Mouse (Mus musculus) central nervous system, embryonic 14 days (tissue): ENCODE results near the gene Zup1. TPM values are rescaled to one million over a fixed set of nuclear protein-coding genes. Genes with fewer than 3 reads are reported as not detected.

ENCODE experiments used
- polyA plus RNA-seq: library from polyadenylated mRNA; depleted of rRNA; stranded (reverse); fragments of >200 nt; gene quantifications from 2 replicates; pipeline ENCODE4 v1.2.3, GENCODE M21; 2012; rRNA removed

Zup1 gene
- polyA plus RNA-seq = 16.4 and 17.0 TPM in 2 replicates

DNA sequence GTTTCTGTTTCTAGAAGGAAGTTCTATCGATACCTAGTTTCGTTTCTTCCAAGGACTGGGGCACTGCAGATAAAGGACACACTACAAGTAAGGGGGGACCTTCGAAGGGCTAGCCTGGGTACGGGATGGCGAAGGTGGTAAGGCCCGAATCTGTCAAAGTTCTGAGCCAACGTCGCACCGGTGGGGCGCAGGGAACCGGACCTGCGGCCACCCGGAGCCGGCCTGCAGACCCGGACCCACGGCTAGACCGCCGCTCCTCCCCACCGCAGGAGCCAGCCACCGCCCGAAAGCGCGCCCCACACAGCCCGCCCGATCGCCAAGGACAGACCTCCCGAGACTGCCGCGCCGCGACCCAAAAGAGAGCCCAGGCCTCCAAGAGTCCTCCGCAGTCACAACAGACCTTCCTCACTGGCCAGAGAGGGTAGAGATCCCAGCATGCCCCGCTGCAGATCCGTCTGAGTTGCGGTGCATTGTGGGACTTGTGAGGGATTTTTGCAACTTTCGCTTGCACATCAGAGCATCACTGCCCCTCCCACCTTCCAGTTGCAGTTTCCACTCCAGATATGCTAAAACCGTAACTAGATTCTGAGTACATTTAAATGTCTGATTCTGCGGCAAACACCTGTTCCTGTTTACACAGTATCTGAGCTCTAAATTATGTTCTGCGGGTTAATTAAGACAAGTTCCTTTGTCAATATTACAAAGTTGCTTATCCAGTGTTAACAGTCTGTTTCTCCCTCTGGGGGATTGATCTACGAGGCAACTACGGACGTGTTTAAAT is at the start of gene Zup1:
Gene Zup1 (minus strand): TSS at position 467 of the 781 bp plus-strand sequence.

DNA sequence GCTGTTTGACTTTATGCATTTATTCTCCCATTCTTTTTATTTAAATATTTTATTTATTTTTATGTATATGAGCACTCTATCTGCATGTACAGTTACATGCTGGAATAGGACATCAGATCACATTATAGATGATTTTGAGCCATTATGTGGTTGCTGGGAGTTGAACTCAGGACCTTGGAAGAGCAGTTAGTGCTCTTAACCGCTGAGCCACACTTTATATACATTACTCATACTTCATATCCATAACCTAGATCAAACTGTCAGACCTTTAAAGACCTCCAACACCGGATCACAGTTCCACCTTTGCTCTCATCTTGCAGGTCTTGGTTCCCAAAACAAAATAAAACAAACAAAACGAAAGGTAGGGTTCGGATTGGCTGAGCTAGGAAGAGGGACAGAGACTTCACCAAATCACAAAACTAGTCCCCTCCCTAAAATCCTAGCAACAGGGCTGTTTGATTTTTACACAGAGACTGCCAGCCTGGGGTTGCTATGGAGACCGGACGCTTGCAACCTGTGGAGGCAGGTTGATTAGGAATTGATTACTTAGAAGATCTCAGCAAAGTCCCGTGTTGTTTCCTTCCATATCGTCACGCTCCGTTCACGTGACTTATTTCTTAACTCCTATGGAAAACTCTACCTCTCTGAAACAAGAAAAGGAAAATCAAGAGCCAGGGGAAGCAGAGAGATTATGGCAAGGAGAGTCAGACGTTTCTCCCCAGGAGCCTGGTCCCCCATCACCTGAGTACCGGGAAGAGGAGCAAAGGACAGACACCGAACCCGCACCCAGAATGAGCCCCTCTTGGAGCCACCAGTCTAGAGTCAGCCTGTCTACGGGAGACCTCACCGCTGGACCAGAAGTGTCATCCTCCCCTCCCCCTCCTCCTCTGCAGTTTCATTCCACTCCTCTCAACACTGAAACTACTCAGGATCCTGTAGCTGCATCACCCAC is 46.3 kb downstream of the Zup1 start, which contains the start of gene Rsph4a:
Gene Rsph4a (plus strand): TSS at position 582 of the 952 bp plus-strand sequence.

Other genes starting within 250 kb of the Zup1 start
- gene Sult3a2, start 164.6 kb downstream of the Zup1 start, polyA plus RNA-seq = not detected in 2 replicates
- gene Sult3a1, start 93.5 kb downstream of the Zup1 start, polyA plus RNA-seq = not detected in 2 replicates
- 0.66 and 0.74 TPM in 2 replicates for gene Rsph4a, start 46.2 kb downstream of the Zup1 start, polyA plus RNA-seq
- gene Rwdd1, start 68.4 kb upstream of the Zup1 start, polyA plus RNA-seq = 84.7 and 102 TPM in 2 replicates
- gene Trappc3l, start 86.3 kb upstream of the Zup1 start, polyA plus RNA-seq = not detected in 2 replicates
- gene Calhm4, start 93.0 kb upstream of the Zup1 start, polyA plus RNA-seq = 0.01 TPM in 1 of 2 replicates, not detected in the other
- gene Calhm5, start 145.2 kb upstream of the Zup1 start, polyA plus RNA-seq = 0.18 and 0.34 TPM in 2 replicates
- gene Calhm6, start 176.7 kb upstream of the Zup1 start, polyA plus RNA-seq = 0.50 and 1.2 TPM in 2 replicates